Mouse (Mus musculus): ENCODE data around the gene Prkcd.

DNA sequence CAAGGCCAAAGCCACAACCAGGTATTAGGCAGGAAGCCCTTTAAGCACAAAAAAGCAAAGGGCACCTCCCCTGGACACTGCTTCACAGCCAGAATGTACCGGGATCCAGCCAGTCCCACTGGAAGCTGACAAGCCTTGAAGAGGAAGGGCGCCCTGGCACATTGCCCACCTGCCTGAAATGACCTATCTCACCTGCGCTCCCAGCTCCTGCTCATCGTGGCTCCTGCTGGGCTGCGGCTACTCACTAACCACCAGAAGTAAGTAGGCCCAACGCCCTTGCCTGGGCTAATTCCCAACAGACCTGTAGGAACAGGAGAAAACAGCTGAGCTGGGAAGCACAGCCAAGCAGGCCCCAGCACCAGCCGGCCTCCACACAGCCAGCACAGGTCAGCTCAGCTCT is 3.9 kb downstream of the Prkcd start:
- TF ChIP-seq POLR2A (IDR thresholded peaks at IDR 0.05; ENCODE audit: borderline replicate concordance, extremely low read depth, insufficient read depth, insufficient read length, poor library complexity, severe bottlenecking) = no peak
- no peak for TF ChIP-seq CTCF (IDR thresholded peaks at IDR 0.05; ENCODE audit: borderline replicate concordance, extremely low read depth, insufficient read depth, insufficient read length)

Measured in brain, embryonic 14.5 days (tissue).